Mouse (Mus musculus): ENCODE data around the gene Klk6. TPM values are rescaled to one million over a fixed set of nuclear protein-coding genes. Genes with fewer than 3 reads are reported as not detected.

Gene Klk6
- 1 to 10 TPM in 1 of 2 experiments, not detected in 1; 2.0 TPM for total RNA-seq (2021)
- long read RNA-seq, experiment 1 = 0 reads
- long read RNA-seq, experiment 2 = 0 reads

- no peak for TF ChIP-seq CTCF (IDR thresholded peaks at IDR 0.05)
- no peak within 1 kb of the TSS for H3K4me3 ChIP-seq
- DNase-seq (ENCODE audit: extremely low spot score in 1 of 2, low spot score in 2 of 2) = no peak
- H3K27ac ChIP-seq = no peak within 1 kb of the TSS
- intact Hi-C loops (cut with DNase I) = no loop called here
Observed at GRCm38 (mm10) chr7:43824199-43824598, at the start of gene Klk6. Gene Klk6 (plus strand): TSS chr7:43824499.

GRCm38 (mm10) chr7:43774802-43775201 lies 49.5 kb upstream of the Klk6 start:
- TF ChIP-seq CTCF (IDR thresholded peaks at IDR 0.05) = no peak
- Histone ChIP-seq H3K27ac (no peak overlapping the region), H3K4me3 (no peak overlapping the region)
- intact Hi-C loops (cut with DNase I) = no loop called here
- no peak for DNase-seq (ENCODE audit: extremely low spot score in 1 of 2, low spot score in 2 of 2)

- intact Hi-C loops (cut with DNase I) = no loop called here
- DNase-seq (ENCODE audit: extremely low spot score in 1 of 2, low spot score in 2 of 2) = peak in 1 of 2 experiments; percentile 5
- TF ChIP-seq CTCF (IDR thresholded peaks at IDR 0.05) = no peak
- H3K27ac ChIP-seq = no peak overlapping the region
- H3K4me3 ChIP-seq = no peak overlapping the region
Observed at GRCm38 (mm10) chr7:43775311-43776057, 48.8 kb upstream of the Klk6 start.

- Histone ChIP-seq H3K4me3 (no peak overlapping the region), H3K27ac (no peak overlapping the region)
- no peak for TF ChIP-seq CTCF (IDR thresholded peaks at IDR 0.05)
- intact Hi-C loops (cut with DNase I) = no loop called here
- DNase-seq (ENCODE audit: extremely low spot score in 1 of 2, low spot score in 2 of 2) = no peak
Observed at GRCm38 (mm10) chr7:43776506-43776905, 47.8 kb upstream of the Klk6 start.

GRCm38 (mm10) chr7:43777423-43777822 lies 46.9 kb upstream of the Klk6 start:
- H3K27ac ChIP-seq = no peak overlapping the region
- no peak for DNase-seq (ENCODE audit: extremely low spot score in 1 of 2, low spot score in 2 of 2)
- TF ChIP-seq CTCF (IDR thresholded peaks at IDR 0.05) = no peak
- no peak overlapping the region for H3K4me3 ChIP-seq
- intact Hi-C loops (cut with DNase I) = no loop called here

GRCm38 (mm10) chr7:43778176-43778970 lies 45.9 kb upstream of the Klk6 start:
- H3K27ac ChIP-seq = no peak overlapping the region
- no peak for TF ChIP-seq CTCF (IDR thresholded peaks at IDR 0.05)
- intact Hi-C loops (cut with DNase I) = no loop called here
- H3K4me3 ChIP-seq = no peak overlapping the region
- peak in 1 of 2 experiments; percentile 3 for DNase-seq (ENCODE audit: extremely low spot score in 1 of 2, low spot score in 2 of 2)

- DNase-seq (ENCODE audit: extremely low spot score in 1 of 2, low spot score in 2 of 2) = no peak
- no peak overlapping the region for H3K27ac ChIP-seq
- intact Hi-C loops (cut with DNase I) = loop anchor here (5.0 kb wide), 1 partner anchor 98 kb away; no protein-coding TSS in a partner anchor
- no peak for TF ChIP-seq CTCF (IDR thresholded peaks at IDR 0.05)
- no peak overlapping the region for H3K4me3 ChIP-seq
Observed at GRCm38 (mm10) chr7:43780241-43780640, 44.1 kb upstream of the Klk6 start.

GRCm38 (mm10) chr7:43780746-43781145 lies 43.6 kb upstream of the Klk6 start, which contains the start of gene Klk10:
Gene Klk10 (plus strand): TSS chr7:43781035.
- intact Hi-C loops (cut with DNase I) = loop anchor here (5.0 kb wide), 1 partner anchor 98 kb away; no protein-coding TSS in a partner anchor
- no peak for TF ChIP-seq CTCF (IDR thresholded peaks at IDR 0.05)

GRCm38 (mm10) chr7:43781541-43781940 lies 42.8 kb upstream of the Klk6 start:
- DNase-seq (ENCODE audit: extremely low spot score in 1 of 2, low spot score in 2 of 2) = no peak
- intact Hi-C loops (cut with DNase I) = loop anchor here (5.0 kb wide), 1 partner anchor 99 kb away; no protein-coding TSS in a partner anchor
- TF ChIP-seq CTCF (IDR thresholded peaks at IDR 0.05) = no peak
- Histone ChIP-seq H3K4me3 (no peak overlapping the region), H3K27ac (no peak overlapping the region)

More at GRCm38 (mm10) chr7:43780746-43781145, 43.6 kb upstream of the Klk6 start, which contains the start of gene Klk10:
- no peak within 1 kb of the TSS for H3K4me3 ChIP-seq
- no peak within 1 kb of the TSS for H3K27ac ChIP-seq
- DNase-seq (ENCODE audit: extremely low spot score in 1 of 2, low spot score in 2 of 2) = no peak

GRCm38 (mm10) chr7:43782275-43783265 lies 41.7 kb upstream of the Klk6 start:
- peak; percentile 77 for TF ChIP-seq CTCF (IDR thresholded peaks at IDR 0.05)
- no peak overlapping the region for H3K4me3 ChIP-seq
- intact Hi-C loops (cut with DNase I) = loop anchor here (5.0 kb wide), 1 partner anchor 100 kb away; no protein-coding TSS in a partner anchor
- H3K27ac ChIP-seq = no peak overlapping the region
- DNase-seq (ENCODE audit: extremely low spot score in 1 of 2, low spot score in 2 of 2) = peak; percentile 61 to 71

- intact Hi-C loops (cut with DNase I) = loop anchor here (5.0 kb wide), 1 partner anchor 107 kb away; no protein-coding TSS in a partner anchor
Observed at GRCm38 (mm10) chr7:43785286-43785685, 39.0 kb upstream of the Klk6 start.

More at GRCm38 (mm10) chr7:43785286-43785685, 39.0 kb upstream of the Klk6 start:
- DNase-seq (ENCODE audit: extremely low spot score in 1 of 2, low spot score in 2 of 2) = no peak
- peak; percentile 21 for TF ChIP-seq CTCF (IDR thresholded peaks at IDR 0.05)
- Histone ChIP-seq H3K4me3 (no peak overlapping the region), H3K27ac (no peak overlapping the region)
